18 mouse cellular contexts compared by ENCODE assay signal in the genomic region with DNA sequence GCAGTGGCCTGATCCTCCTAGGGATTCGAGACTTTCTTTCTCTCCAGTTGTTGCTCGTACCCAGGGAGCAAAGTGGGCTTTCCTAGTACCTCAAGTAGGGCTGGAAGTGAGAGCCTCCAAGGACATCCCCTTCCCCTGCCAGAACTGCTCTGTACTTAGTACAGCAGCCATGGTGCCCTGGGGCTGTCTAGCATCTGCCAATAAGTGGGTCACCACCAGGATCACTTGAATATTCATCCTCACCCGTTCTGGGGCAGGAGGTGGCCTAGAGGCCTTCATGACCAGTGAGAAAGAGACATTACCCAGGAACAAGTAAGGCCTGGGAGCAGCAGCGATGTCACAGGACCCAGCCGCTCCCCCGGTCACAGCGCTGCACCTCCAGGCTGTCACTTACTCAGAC. TPM values are rescaled to one million over a fixed set of nuclear protein-coding genes. Genes with fewer than 3 reads are reported as not detected.
A peak's percentile ranks its signal among the peaks of the same experiment; 100 is the strongest.
DNase-seq lines count a peak whose midpoint lies in the region; ATAC-seq and TF ChIP-seq lines count a peak whose summit lies in the region.
"Had no signal": no experiment of that assay in that cellular context is flagged by ENCODE, and none has a peak within 500 bp of the region (broad histone marks: within the 10 kb centered on the region; RNA-seq: fewer than 3 reads in every experiment).

No protein-coding gene starts in this region.

- H3K27ac ChIP-seq in liver, postnatal 0 days (ENCODE audit: low read depth) = peak overlapping the region; percentile 66
- H3K27ac ChIP-seq in liver, embryonic 12.5 days = no peak overlapping the region
- no peak overlapping the region for H3K27ac ChIP-seq in embryonic facial prominence, embryonic 11.5 days (replicated peaks; ENCODE audit: low read depth, low read length)
- 0 out of 2 replicates have a peak overlapping the region, but pooled peaks have one; percentile 3 for H3K27ac ChIP-seq in olfactory bulb, adult 2 months (ENCODE audit: insufficient read depth, low read depth, low read length)
- H3K27ac ChIP-seq: embryonic facial prominence, embryonic 15.5 days; forebrain, embryonic 13.5 days; heart, adult 2 months; midbrain, embryonic 15.5 days had no signal

- no peak for TF ChIP-seq CTCF in liver, postnatal 0 days (IDR thresholded peaks at IDR 0.05; ENCODE audit: low read depth)
- TF ChIP-seq CTCF in olfactory bulb, adult 2 months (IDR thresholded peaks at IDR 0.05; ENCODE audit: insufficient read depth, low read depth, low read length) = no peak

- 78% methylated on average over 7 of the region's 7 CpGs for WGBS in liver, postnatal 0 days (ENCODE audit: insufficient replicate concordance)
- WGBS in liver, embryonic 12.5 days (ENCODE audit: insufficient replicate concordance) = 78% methylated on average over 7 of the region's 7 CpGs
- WGBS in embryonic facial prominence, embryonic 11.5 days = 81% methylated on average over 7 of the region's 7 CpGs
- WGBS in olfactory bulb, adult 2 months = 78% methylated on average over 7 of the region's 7 CpGs

- TF ChIP-seq POLR2A in olfactory bulb, adult 2 months (IDR thresholded peaks at IDR 0.05; ENCODE audit: insufficient read depth, low read depth, low read length) = no peak

- no peaks in the 10 kb centered on the region for H3K27me3 ChIP-seq in liver, postnatal 0 days (ENCODE audit: insufficient read depth, low read length)
- no peaks in the 10 kb centered on the region for H3K27me3 ChIP-seq in liver, embryonic 12.5 days (replicated peaks)
- no peaks in the 10 kb centered on the region for H3K27me3 ChIP-seq in embryonic facial prominence, embryonic 11.5 days (ENCODE audit: control insufficient read depth, insufficient read depth, low read length)
- H3K27me3 ChIP-seq: embryonic facial prominence, embryonic 15.5 days; forebrain, embryonic 13.5 days; midbrain, embryonic 15.5 days had no signal

- no peak for ATAC-seq in liver, postnatal 0 days
- no peak for ATAC-seq in liver, embryonic 12.5 days
- ATAC-seq in embryonic facial prominence, embryonic 11.5 days (replicated peaks; ENCODE audit: insufficient number of reproducible peaks, low FRiP score, low TSS enrichment, low read depth) = no peak
- ATAC-seq in erythroid progenitor cell, adult 5-6 weeks (replicated peaks; ENCODE audit: low FRiP score, poor library complexity, severe bottlenecking) = no peak
- ATAC-seq: forebrain, embryonic 13.5 days; midbrain, embryonic 15.5 days had no signal

- peaks cover 29% of the 10 kb centered on the region for H3K36me3 ChIP-seq in liver, postnatal 0 days (replicated peaks; ENCODE audit: insufficient read depth, low read length)
- H3K36me3 ChIP-seq in liver, embryonic 12.5 days = peaks cover 39% of the 10 kb centered on the region
- H3K36me3 ChIP-seq in embryonic facial prominence, embryonic 11.5 days (replicated peaks; ENCODE audit: control insufficient read depth, insufficient read depth, low read depth, low read length) = no peaks in the 10 kb centered on the region; the same call in 1 of the 2 replicates

- intact Hi-C loops in heart, postnatal 14 days (cut with DNase I) = no loop called here

- H3K4me2 ChIP-seq in liver, postnatal 0 days (ENCODE audit: low read depth, low read length) = no peak overlapping the region
- no peak overlapping the region for H3K4me2 ChIP-seq in liver, embryonic 12.5 days
- H3K4me2 ChIP-seq in embryonic facial prominence, embryonic 11.5 days (ENCODE audit: low read depth, low read length) = no peak overlapping the region
- H3K4me2 ChIP-seq: embryonic facial prominence, embryonic 15.5 days; forebrain, embryonic 13.5 days; liver, embryonic 11.5 days; midbrain, embryonic 15.5 days had no signal

- peak; percentile 87 for DNase-seq in heart, adult 11 months
- DNase-seq in heart, postnatal 14 days = no peak
- DNase-seq in liver, postnatal 0 days = no peak
- no peak for DNase-seq in embryonic facial prominence, embryonic 11.5 days (ENCODE audit: low spot score)
- DNase-seq: adrenal gland, postnatal 25 days; cerebellum, adult 11-12 months; heart, adult 2 months; right cerebral cortex, postnatal 25 days had no signal

- H3K9me3 ChIP-seq in liver, postnatal 0 days (ENCODE audit: low read length) = no peaks in the 10 kb centered on the region
- no peaks in the 10 kb centered on the region for H3K9me3 ChIP-seq in liver, embryonic 12.5 days (replicated peaks)
- no peaks in the 10 kb centered on the region for H3K9me3 ChIP-seq in embryonic facial prominence, embryonic 11.5 days (replicated peaks; ENCODE audit: control insufficient read depth, low read length)
- H3K9me3 ChIP-seq: embryonic facial prominence, embryonic 15.5 days; forebrain, embryonic 13.5 days; G1E; midbrain, embryonic 15.5 days had no signal

- H3K4me3 ChIP-seq in liver, postnatal 0 days (ENCODE audit: low read depth, low read length) = no peak overlapping the region
- no peak overlapping the region for H3K4me3 ChIP-seq in liver, embryonic 12.5 days
- no peak overlapping the region for H3K4me3 ChIP-seq in embryonic facial prominence, embryonic 11.5 days (ENCODE audit: low read depth, low read length)
- H3K4me3 ChIP-seq in olfactory bulb, adult 2 months (ENCODE audit: insufficient read depth, low read depth, low read length) = no peak overlapping the region
- H3K4me3 ChIP-seq: embryonic facial prominence, embryonic 15.5 days; forebrain, embryonic 13.5 days; heart, adult 2 months; midbrain, embryonic 15.5 days had no signal

- peaks cover 9% of the 10 kb centered on the region; the same call in 1 of the 2 replicates for H3K4me1 ChIP-seq in liver, postnatal 0 days (ENCODE audit: insufficient read depth)
- peaks cover 16% of the 10 kb centered on the region for H3K4me1 ChIP-seq in liver, embryonic 12.5 days
- H3K4me1 ChIP-seq in embryonic facial prominence, embryonic 11.5 days (ENCODE audit: control insufficient read depth, insufficient read depth, low read length) = no peaks in the 10 kb centered on the region; the same call in 1 of the 2 replicates
- H3K4me1 ChIP-seq in olfactory bulb, adult 2 months (ENCODE audit: control insufficient read depth, insufficient read depth, low read length) = peaks cover 45% of the 10 kb centered on the region

- no peak overlapping the region for H3K9ac ChIP-seq in liver, postnatal 0 days (replicated peaks)
- H3K9ac ChIP-seq in liver, embryonic 12.5 days = no peak overlapping the region
- 0 out of 2 replicates have a peak overlapping the region, but pooled peaks have one; percentile 6 for H3K9ac ChIP-seq in embryonic facial prominence, embryonic 11.5 days (replicated peaks; ENCODE audit: low read length)
- H3K9ac ChIP-seq: embryonic facial prominence, embryonic 15.5 days; forebrain, embryonic 13.5 days; midbrain, embryonic 15.5 days had no signal

- no peak for TF ChIP-seq EP300 in liver, postnatal 0 days (IDR thresholded peaks at IDR 0.05; ENCODE audit: low read depth)

RNA-seq across cellular contexts. Expression of gene Nat9, which starts 22.3 kb away (rescaled TPM):
- 10 to 100 TPM; 17.0 to 17.1 TPM for total RNA-seq in heart, postnatal 14 days (2021)
- polyA plus RNA-seq in liver, postnatal 0 days (2015; fragmentation: Nextera tagmentation; extraction: Ambion mirVana) = 16.5 and 16.7 TPM in 2 replicates
- 12.8 and 12.9 TPM in 2 replicates for polyA plus RNA-seq in liver, embryonic 12.5 days (2016; fragmentation: Nextera tagmentation; extraction: Ambion mirVana)
- 15.5 and 19.5 TPM in 2 replicates for polyA plus RNA-seq in embryonic facial prominence, embryonic 11.5 days (2014; fragmentation: Nextera tagmentation; extraction: Ambion mirVana)
- polyA plus RNA-seq in olfactory bulb, adult 2 months (2012; ENCODE audit: insufficient read depth, insufficient read length, low replicate concordance, missing spikeins) = not detected in 2 replicates
- 9.2 and 11.2 TPM in 2 replicates for total RNA-seq in erythroid progenitor cell, adult 5-6 weeks (2015; ENCODE audit: low replicate concordance)
- 2.3 TPM in 1 of 2 replicates, not detected in the other for total RNA-seq in erythroid progenitor cell, adult 5-6 weeks (2017; ENCODE audit: low replicate concordance)

RNA-seq across cellular contexts. Expression of gene Tmem104, which starts 22.7 kb away (rescaled TPM):
- total RNA-seq in heart, postnatal 14 days (2021) = 1 to 10 TPM; 9.5 to 9.6 TPM
- polyA plus RNA-seq in liver, postnatal 0 days (2015; fragmentation: Nextera tagmentation; extraction: Ambion mirVana) = 5.7 and 7.1 TPM in 2 replicates
- 7.5 and 8.1 TPM in 2 replicates for polyA plus RNA-seq in liver, embryonic 12.5 days (2016; fragmentation: Nextera tagmentation; extraction: Ambion mirVana)
- 6.9 and 7.7 TPM in 2 replicates for polyA plus RNA-seq in embryonic facial prominence, embryonic 11.5 days (2014; fragmentation: Nextera tagmentation; extraction: Ambion mirVana)
- not detected in 2 replicates for polyA plus RNA-seq in olfactory bulb, adult 2 months (2012; ENCODE audit: insufficient read depth, insufficient read length, low replicate concordance, missing spikeins)
- total RNA-seq in erythroid progenitor cell, adult 5-6 weeks (2015; ENCODE audit: low replicate concordance) = 5.0 and 6.3 TPM in 2 replicates
- total RNA-seq in erythroid progenitor cell, adult 5-6 weeks (2017; ENCODE audit: low replicate concordance) = 0.64 and 6.3 TPM in 2 replicates

RNA-seq across cellular contexts. Expression of gene Slc9a3r1, which starts 46.8 kb away (rescaled TPM):
- total RNA-seq in heart, postnatal 14 days (2021) = 10 to 100 TPM; 12.7 to 13.5 TPM
- polyA plus RNA-seq in liver, postnatal 0 days (2015; fragmentation: Nextera tagmentation; extraction: Ambion mirVana) = 101 and 115 TPM in 2 replicates
- polyA plus RNA-seq in liver, embryonic 12.5 days (2016; fragmentation: Nextera tagmentation; extraction: Ambion mirVana) = 74.5 and 75.7 TPM in 2 replicates
- polyA plus RNA-seq in embryonic facial prominence, embryonic 11.5 days (2014; fragmentation: Nextera tagmentation; extraction: Ambion mirVana) = 31.3 and 36.0 TPM in 2 replicates
- polyA plus RNA-seq in olfactory bulb, adult 2 months (2012; ENCODE audit: insufficient read depth, insufficient read length, low replicate concordance, missing spikeins) = 241 TPM in 1 of 2 replicates, not detected in the other
- 15.1 and 16.8 TPM in 2 replicates for total RNA-seq in erythroid progenitor cell, adult 5-6 weeks (2015; ENCODE audit: low replicate concordance)
- 13.1 and 13.7 TPM in 2 replicates for total RNA-seq in erythroid progenitor cell, adult 5-6 weeks (2017; ENCODE audit: low replicate concordance)

RNA-seq across cellular contexts. Expression of gene Grin2c, which starts 57.1 kb away (rescaled TPM):
- total RNA-seq in heart, postnatal 14 days (2021) = under 1 TPM; 0.10 to 0.15 TPM
- polyA plus RNA-seq in liver, postnatal 0 days (2015; fragmentation: Nextera tagmentation; extraction: Ambion mirVana) = 0.04 and 0.09 TPM in 2 replicates
- polyA plus RNA-seq in liver, embryonic 12.5 days (2016; fragmentation: Nextera tagmentation; extraction: Ambion mirVana) = 0.51 and 0.62 TPM in 2 replicates
- polyA plus RNA-seq in embryonic facial prominence, embryonic 11.5 days (2014; fragmentation: Nextera tagmentation; extraction: Ambion mirVana) = 0.04 and 0.06 TPM in 2 replicates
- polyA plus RNA-seq in olfactory bulb, adult 2 months (2012; ENCODE audit: insufficient read depth, insufficient read length, low replicate concordance, missing spikeins) = not detected in 2 replicates
- total RNA-seq in erythroid progenitor cell, adult 5-6 weeks (2015; ENCODE audit: low replicate concordance) = not detected in 2 replicates
- not detected in 2 replicates for total RNA-seq in erythroid progenitor cell, adult 5-6 weeks (2017; ENCODE audit: low replicate concordance)
- polyA plus RNA-seq: C2C12; embryonic facial prominence, embryonic 15.5 days; forebrain, embryonic 13.5 days; G1E; kidney, embryonic 14.5 days had no signal

Comparison
In these comparisons a context has a peak if more than half of its experiments do, and no peak if none do; other contexts are left out.
1. H3K27ac ChIP-seq: peak in liver, postnatal 0 days (single experiment) and olfactory bulb, adult 2 months (single experiment); none in liver, embryonic 12.5 days (single experiment) and embryonic facial prominence, embryonic 11.5 days (single experiment).
2. RNA of gene Nat9, which starts 22.3 kb away (polyA plus RNA-seq): 16.5 to 16.7 TPM in liver, postnatal 0 days, 15.5 to 19.5 TPM in embryonic facial prominence, embryonic 11.5 days and 12.8 to 12.9 TPM in liver, embryonic 12.5 days; not detected in olfactory bulb, adult 2 months; every median in the first group is over 10 times any median in the second.